ENCODE assay signal across 8 mouse cellular contexts in genomic region chr3:82144725-82145125, GRCm38 (mm10). TPM values are rescaled to one million over a fixed set of nuclear protein-coding genes. Genes with fewer than 3 reads are reported as not detected.
DNase-seq lines count a peak whose midpoint lies in the region; ATAC-seq and TF ChIP-seq lines count a peak whose summit lies in the region.

No protein-coding gene starts in this region.

- no peaks in the 10 kb centered on the region for H3K36me3 ChIP-seq in kidney, adult 2 months (ENCODE audit: control insufficient read depth, insufficient read depth, low read length)
- no peaks in the 10 kb centered on the region for H3K36me3 ChIP-seq in forebrain, embryonic 16.5 days (ENCODE audit: control insufficient read depth, insufficient read depth)
- H3K36me3 ChIP-seq in limb, embryonic 11.5 days (ENCODE audit: control insufficient read depth, insufficient read depth, low read length), result no peaks in the 10 kb centered on the region
- no peaks in the 10 kb centered on the region for H3K36me3 ChIP-seq in neural tube, embryonic 11.5 days (ENCODE audit: control insufficient read depth, insufficient read depth, low read length)

- 7% methylated on average over 14 of the region's 14 CpGs for WGBS in kidney, adult 2 months
- 6% methylated on average over 14 of the region's 14 CpGs for WGBS in forebrain, embryonic 16.5 days
- 8% methylated on average over 14 of the region's 14 CpGs for WGBS in limb, embryonic 11.5 days
- 12% methylated on average over 14 of the region's 14 CpGs for whole genome bisulfite sequencing in neural tube, embryonic 11.5 days

- peak overlapping the region; percentile 56 for H3K4me3 ChIP-seq in kidney, adult 2 months (ENCODE audit: insufficient read depth, low read depth, low read length)
- peak overlapping the region; percentile 67 for H3K4me3 ChIP-seq in forebrain, embryonic 16.5 days (replicated peaks; ENCODE audit: low read length)
- peak overlapping the region; percentile 34 for H3K4me3 ChIP-seq in limb, embryonic 11.5 days (ENCODE audit: low read depth, low read length)
- peak overlapping the region; percentile 38 for H3K4me3 ChIP-seq in neural tube, embryonic 11.5 days (ENCODE audit: low read depth, low read length)

- peak overlapping the region; percentile 79 for H3K9ac ChIP-seq in forebrain, embryonic 16.5 days (replicated peaks; ENCODE audit: low read depth, low read length)
- no peak overlapping the region for H3K9ac ChIP-seq in limb, embryonic 11.5 days (ENCODE audit: low read length)
- peak overlapping the region; percentile 50 for H3K9ac ChIP-seq in neural tube, embryonic 11.5 days (ENCODE audit: low read length)

- TF ChIP-seq CTCF in kidney, adult 2 months (conservative IDR thresholded peaks at IDR 0.05; ENCODE audit: insufficient read depth, insufficient read length, low read depth, low read length), result no peak

- H3K27ac ChIP-seq in kidney, adult 2 months (ENCODE audit: insufficient read depth, low read depth, low read length), result peak overlapping the region; percentile 49
- peak overlapping the region; percentile 49 for H3K27ac ChIP-seq in forebrain, embryonic 16.5 days (ENCODE audit: low read length)
- H3K27ac ChIP-seq in limb, embryonic 11.5 days (replicated peaks; ENCODE audit: low read depth, low read length), result no peak overlapping the region
- no peak overlapping the region for H3K27ac ChIP-seq in neural tube, embryonic 11.5 days (ENCODE audit: low read depth, low read length)

- H3K4me2 ChIP-seq in forebrain, embryonic 16.5 days (ENCODE audit: low read length), result peak overlapping the region; percentile 90
- H3K4me2 ChIP-seq in limb, embryonic 11.5 days (ENCODE audit: low read depth, severe bottlenecking), result peak overlapping the region; percentile 85
- peak overlapping the region; percentile 90 for H3K4me2 ChIP-seq in neural tube, embryonic 11.5 days (ENCODE audit: low read depth)

- DNase-seq in kidney, adult 2 months, result no peak
- DNase-seq in kidney, postnatal 36 days, result no peak
- DNase-seq in Muller cell, postnatal 12 days (ENCODE audit: inconsistent ontology term), result peak; percentile 51
- no peak for DNase-seq in limb, embryonic 11.5 days (ENCODE audit: low spot score)
- no peak for DNase-seq in neural tube, embryonic 11.5 days (ENCODE audit: low spot score)
- no peak for DNase-seq in layer of hippocampus, adult 8-10 months (ENCODE audit: low spot score in 2 of 2)
- no peak for DNase-seq in natural killer cell, adult 2 months (ENCODE audit: low spot score in 2 of 2)

- TF ChIP-seq POLR2A in kidney, adult 2 months (IDR thresholded peaks at IDR 0.05; ENCODE audit: low read depth, low read length), result no peak

- H3K9me3 ChIP-seq in forebrain, embryonic 16.5 days (ENCODE audit: control insufficient read depth, low read length), result no peaks in the 10 kb centered on the region
- H3K9me3 ChIP-seq in limb, embryonic 11.5 days (ENCODE audit: control insufficient read depth, low read length), result no peaks in the 10 kb centered on the region
- no peaks in the 10 kb centered on the region for H3K9me3 ChIP-seq in neural tube, embryonic 11.5 days (ENCODE audit: control insufficient read depth, low read length)

- no peaks in the 10 kb centered on the region for H3K4me1 ChIP-seq in kidney, adult 2 months (ENCODE audit: control insufficient read depth, insufficient read depth, low read length)
- H3K4me1 ChIP-seq in forebrain, embryonic 16.5 days (replicated peaks; ENCODE audit: control insufficient read depth, insufficient read depth, low read length), result peaks cover 11% of the 10 kb centered on the region
- H3K4me1 ChIP-seq in limb, embryonic 11.5 days (ENCODE audit: control insufficient read depth, insufficient read depth, low read length), result no peaks in the 10 kb centered on the region
- no peaks in the 10 kb centered on the region for H3K4me1 ChIP-seq in neural tube, embryonic 11.5 days (ENCODE audit: control insufficient read depth, insufficient read depth, low read length)

- peak; percentile 51 for ATAC-seq in forebrain, embryonic 16.5 days
- no peak for ATAC-seq in limb, embryonic 11.5 days (ENCODE audit: insufficient number of reproducible peaks, low FRiP score, low TSS enrichment, low read depth)
- peak; percentile 8; the same call in 1 of the 2 replicates for ATAC-seq in neural tube, embryonic 11.5 days (ENCODE audit: insufficient read depth, low FRiP score, low TSS enrichment)

- no peaks in the 10 kb centered on the region for H3K27me3 ChIP-seq in kidney, adult 2 months (replicated peaks; ENCODE audit: control insufficient read depth, insufficient read depth, low read length)
- no peaks in the 10 kb centered on the region for H3K27me3 ChIP-seq in forebrain, embryonic 16.5 days (replicated peaks; ENCODE audit: control insufficient read depth, insufficient read depth, low read length)
- H3K27me3 ChIP-seq in limb, embryonic 11.5 days (ENCODE audit: control insufficient read depth, insufficient read depth, low read length), result peaks cover 7% of the 10 kb centered on the region; the same call in 1 of the 2 replicates
- 0 out of 2 replicates have a peak, but pooled peaks cover 5% of the 10 kb centered on the region for H3K27me3 ChIP-seq in neural tube, embryonic 11.5 days (ENCODE audit: control insufficient read depth, insufficient read depth, low read length)

RNA-seq across cellular contexts. Expression of gene Gucy1a1, which starts 0.9 kb away (rescaled TPM):
- polyA plus RNA-seq in kidney, adult 2 months (2012; rRNA removed), result 13.1 and 14.8 TPM in 2 replicates
- polyA plus RNA-seq in forebrain, embryonic 16.5 days (2015; fragmentation: Nextera tagmentation; extraction: Ambion mirVana), result 68.9 and 75.3 TPM in 2 replicates
- polyA plus RNA-seq in limb, embryonic 11.5 days (2014; fragmentation: Nextera tagmentation; extraction: Ambion mirVana), result 0.85 and 2.6 TPM in 2 replicates
- polyA plus RNA-seq in neural tube, embryonic 11.5 days (2014; fragmentation: Nextera tagmentation; extraction: Ambion mirVana), result 3.0 and 3.1 TPM in 2 replicates
- 10 to 100 TPM; 19.4 to 21.8 (median 20.4) TPM for total RNA-seq in layer of hippocampus, adult 8-10 months (2022)

Comparison
In these comparisons a context has a peak if more than half of its experiments do, and no peak if none do; other contexts are left out.
1. H3K27ac ChIP-seq: peak in kidney, adult 2 months (single experiment) and forebrain, embryonic 16.5 days (single experiment); none in limb, embryonic 11.5 days (single experiment) and neural tube, embryonic 11.5 days (single experiment).
2. Peak in every context shown above with its lines, with median percentiles within 50 percentile points of each other: H3K4me3 ChIP-seq and H3K4me2 ChIP-seq.